Mouse (Mus musculus) small intestine, adult 2 months (tissue): Measurements from ENCODE around the gene Cblc.

Source experiments
- CTCF ChIP-seq: fragments of 200-500 bp; IDR thresholded peaks from 2 replicates; pipeline ENCODE4 v1.5.1; 2012; ENCODE audit warnings: low read depth, mild to moderate bottlenecking, control low read depth, inconsistent platforms, low read length, moderate library complexity, mixed read lengths; ENCODE audit not compliant: insufficient replicate concordance, insufficient read length; ENCODE audit errors: extremely low read depth
- POLR2A ChIP-seq: fragments of 200-500 bp; IDR thresholded peaks from 2 replicates; pipeline ENCODE4 v1.6.1; 2012; ENCODE audit warnings: low read depth, mild to moderate bottlenecking, control low read depth, inconsistent platforms, low read length, moderate library complexity

- no peak for TF ChIP-seq CTCF
- no peak for TF ChIP-seq POLR2A
These were observed 55.1 kb downstream of the Cblc start for GRCm38 (mm10) chr7:19741329-19742031.
